Mouse (Mus musculus) midbrain, embryonic 13.5 days (tissue): ENCODE data around the gene Gtf2h4. TPM values are rescaled to one million over a fixed set of nuclear protein-coding genes. Genes with fewer than 3 reads are reported as not detected.

Experiments used
- ATAC-seq: fragments of 200-750 bp; cut with Nextera tagmentation; 2 replicates; pipeline ENCODE4 v1.8.0; 2017; ENCODE audit warnings: mild to moderate bottlenecking, moderate TSS enrichment, moderate library complexity
- H3K27ac ChIP-seq: fragments of 300-500 bp; sonication (generic); 2 replicates; pipeline ENCODE4 v1.5.1; 2015; ENCODE audit warnings: inconsistent platforms, mild to moderate bottlenecking, moderate library complexity
- H3K27me3 ChIP-seq: fragments of 300-500 bp; sonication (generic); 2 replicates; pipeline ENCODE4 v1.6.1; 2015; ENCODE audit warnings: mild to moderate bottlenecking, inconsistent platforms
- H3K36me3 ChIP-seq: fragments of 300-500 bp; sonication (generic); 2 replicates; pipeline ENCODE4 v1.6.1; 2015; ENCODE audit warnings: mild to moderate bottlenecking, inconsistent platforms
- H3K4me1 ChIP-seq: fragments of 300-500 bp; sonication (generic); replicated peaks from 2 replicates; pipeline ENCODE4 v1.6.1; 2015; ENCODE audit warnings: inconsistent platforms
- H3K4me2 ChIP-seq: fragments of 300-500 bp; sonication (generic); replicated peaks from 2 replicates; pipeline ENCODE4 v1.6.1; 2015; ENCODE audit warnings: moderate library complexity, mild to moderate bottlenecking, inconsistent platforms
- H3K4me3 ChIP-seq: fragments of 300-500 bp; sonication (generic); replicated peaks from 2 replicates; pipeline ENCODE4 v1.5.1; 2015; ENCODE audit warnings: mild to moderate bottlenecking, inconsistent platforms
- H3K9ac ChIP-seq: fragments of 300-500 bp; sonication (generic); replicated peaks from 2 replicates; pipeline ENCODE4 v1.6.1; 2015; ENCODE audit warnings: mild to moderate bottlenecking, inconsistent platforms
- H3K9me3 ChIP-seq: fragments of 300-500 bp; sonication (generic); 2 replicates; pipeline ENCODE4 v1.6.1; 2016; ENCODE audit warnings: mild to moderate bottlenecking, inconsistent platforms
- WGBS: fragments of 180-500 bp; shearing (Covaris S2); methylation state at CpG from one replicate; pipeline ENCODE4 v1.1.7; 2015; 5-methylcytosine and 5-hydroxymethylcytosine counted together
- polyA plus RNA-seq: library from polyadenylated mRNA; unstranded; fragments of >200 nt; fragmentation: Nextera tagmentation; extraction: Ambion mirVana; gene quantifications from 2 replicates; pipeline ENCODE4 v1.2.1, GENCODE M21; 2015

The Gtf2h4 gene
- polyA plus RNA-seq, 1 experiment from 2014 or later: 31.5 TPM

DNA sequence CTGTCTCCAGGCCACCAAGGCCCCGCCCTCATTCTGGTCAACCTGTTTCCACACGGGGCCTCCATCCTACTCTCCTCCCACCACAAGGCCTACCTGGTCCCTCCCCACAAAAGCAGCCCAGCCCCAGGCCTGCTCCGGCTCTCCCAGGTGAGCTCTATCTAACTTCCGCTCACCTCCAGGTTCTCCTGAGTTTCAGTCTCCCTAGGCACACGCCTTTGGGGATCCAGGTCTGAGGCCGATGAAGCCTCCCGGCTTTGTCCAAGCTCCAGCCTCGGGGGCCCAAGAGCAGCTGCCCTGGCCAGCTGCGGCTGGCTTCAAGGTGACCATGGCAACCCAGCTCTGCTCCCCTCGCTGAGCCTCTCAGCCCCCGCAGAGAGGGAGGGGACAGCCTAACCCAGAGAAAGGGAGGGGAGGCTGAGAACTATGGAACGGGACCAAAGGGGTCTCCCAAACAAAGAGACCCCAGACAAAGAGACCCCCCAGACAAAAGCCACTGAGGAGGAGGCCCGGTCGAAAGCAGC is 30.3 kb upstream of the Gtf2h4 start:
- H3K9me3 ChIP-seq: no peaks in the 10 kb centered on the region
- peak overlapping the region; percentile 90 for H3K4me2 ChIP-seq
- under 1% methylated on average over 14 of the region's 14 CpGs for WGBS
- H3K4me1 ChIP-seq: peaks cover 50% of the 10 kb centered on the region
- H3K36me3 ChIP-seq: no peaks in the 10 kb centered on the region
- peak overlapping the region; percentile 85 for H3K4me3 ChIP-seq
- peak; percentile 77 for ATAC-seq
- H3K27ac ChIP-seq: peak overlapping the region; percentile 99
- no peaks in the 10 kb centered on the region for H3K27me3 ChIP-seq
- peak overlapping the region; percentile 87 for H3K9ac ChIP-seq

DNA sequence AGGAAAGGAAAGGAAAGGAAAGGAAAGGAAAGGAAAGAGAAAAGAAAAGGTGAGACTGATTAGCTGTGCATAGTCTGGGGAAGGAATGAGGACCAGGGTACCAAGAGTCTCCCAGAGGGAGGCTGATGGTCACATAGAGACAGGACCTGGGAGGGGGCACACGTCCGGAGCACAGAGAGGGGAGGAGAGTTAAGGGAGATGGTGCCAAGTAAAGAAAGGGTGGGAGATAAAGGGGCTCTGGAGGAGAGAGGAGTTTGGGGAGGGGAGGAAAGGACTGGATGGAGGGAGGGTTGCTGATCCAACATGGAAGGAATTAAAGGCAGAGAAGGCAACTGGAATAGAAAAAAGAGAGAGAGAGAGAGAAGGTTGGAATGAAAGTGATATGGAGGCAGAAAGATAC is 29.5 kb upstream of the Gtf2h4 start:
- ATAC-seq: no peak
- peak overlapping the region; percentile 99 for H3K27ac ChIP-seq
- 0% methylated on average over 2 of the region's 2 CpGs for WGBS

DNA sequence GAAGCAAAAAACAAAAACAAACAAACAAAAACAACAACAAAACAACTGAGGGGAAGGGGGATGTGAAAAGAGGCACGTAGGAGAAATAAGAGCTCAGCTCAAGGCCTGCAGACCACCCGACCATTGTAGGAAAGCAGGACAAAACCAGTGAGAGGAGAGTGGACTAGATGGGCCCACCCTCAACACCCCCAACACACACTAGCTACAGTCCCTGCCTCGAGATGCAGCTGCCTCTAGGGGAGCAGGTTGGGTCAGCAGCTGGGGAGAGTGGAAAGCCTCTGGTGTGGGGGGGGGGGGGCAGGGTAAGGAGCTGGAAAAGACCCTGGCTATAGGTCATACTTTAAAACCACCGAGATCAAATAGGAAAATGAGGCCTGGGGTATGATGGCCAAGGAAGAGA is 29.1 kb upstream of the Gtf2h4 start:
- no peak for ATAC-seq
- H3K4me1 ChIP-seq: peaks cover 62% of the 10 kb centered on the region
- 1% methylated on average over 4 of the region's 4 CpGs for WGBS

More for the DNA sequence above, 29.5 kb upstream of the Gtf2h4 start:
- peak overlapping the region; percentile 85 for H3K4me3 ChIP-seq
- peak overlapping the region; percentile 98 for H3K9ac ChIP-seq
- H3K9me3 ChIP-seq: no peaks in the 10 kb centered on the region
- no peaks in the 10 kb centered on the region for H3K36me3 ChIP-seq
- H3K4me1 ChIP-seq: peaks cover 57% of the 10 kb centered on the region
- H3K4me2 ChIP-seq: peak overlapping the region; percentile 90
- no peaks in the 10 kb centered on the region for H3K27me3 ChIP-seq

DNA sequence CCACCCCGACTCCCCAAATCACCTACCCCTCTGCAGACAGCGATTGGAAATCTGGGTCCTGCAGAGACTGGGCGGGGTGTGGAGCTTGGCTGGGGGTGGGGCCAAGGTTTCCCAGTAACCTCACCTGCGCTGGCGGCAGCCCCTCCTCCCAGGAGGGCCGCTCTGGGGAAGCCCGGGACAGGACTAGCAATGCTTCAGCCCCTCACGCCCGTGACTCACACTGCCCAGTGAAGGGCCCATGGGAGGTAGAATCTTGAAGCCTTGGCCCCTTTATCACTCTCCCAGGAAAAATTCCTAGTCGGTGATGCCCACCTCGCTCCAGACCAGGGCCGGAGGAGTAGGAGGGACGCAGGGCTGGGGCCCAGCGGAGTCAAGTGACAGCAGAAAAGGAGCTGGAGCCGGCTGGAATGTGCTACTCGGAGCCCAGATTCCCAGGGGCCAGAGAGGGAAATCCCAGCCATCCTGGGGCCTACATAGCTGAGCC is 28.5 kb upstream of the Gtf2h4 start:
- under 1% methylated on average over 16 of the region's 16 CpGs for WGBS
- Histone ChIP-seq H3K9me3 (no peaks in the 10 kb centered on the region), H3K36me3 (no peaks in the 10 kb centered on the region), H3K4me1 (peaks cover 68% of the 10 kb centered on the region), H3K27me3 (no peaks in the 10 kb centered on the region), H3K4me2 (peak overlapping the region; percentile 90), H3K27ac (peak overlapping the region; percentile 99), H3K4me3 (peak overlapping the region; percentile 85), H3K9ac (peak overlapping the region; percentile 98)
- ATAC-seq: no peak

More for the DNA sequence above, 29.1 kb upstream of the Gtf2h4 start:
- no peaks in the 10 kb centered on the region for H3K36me3 ChIP-seq
- H3K9ac ChIP-seq: peak overlapping the region; percentile 98
- H3K9me3 ChIP-seq: no peaks in the 10 kb centered on the region
- H3K27ac ChIP-seq: peak overlapping the region; percentile 99
- peak overlapping the region; percentile 90 for H3K4me2 ChIP-seq
- H3K27me3 ChIP-seq: no peaks in the 10 kb centered on the region
- peak overlapping the region; percentile 85 for H3K4me3 ChIP-seq

DNA sequence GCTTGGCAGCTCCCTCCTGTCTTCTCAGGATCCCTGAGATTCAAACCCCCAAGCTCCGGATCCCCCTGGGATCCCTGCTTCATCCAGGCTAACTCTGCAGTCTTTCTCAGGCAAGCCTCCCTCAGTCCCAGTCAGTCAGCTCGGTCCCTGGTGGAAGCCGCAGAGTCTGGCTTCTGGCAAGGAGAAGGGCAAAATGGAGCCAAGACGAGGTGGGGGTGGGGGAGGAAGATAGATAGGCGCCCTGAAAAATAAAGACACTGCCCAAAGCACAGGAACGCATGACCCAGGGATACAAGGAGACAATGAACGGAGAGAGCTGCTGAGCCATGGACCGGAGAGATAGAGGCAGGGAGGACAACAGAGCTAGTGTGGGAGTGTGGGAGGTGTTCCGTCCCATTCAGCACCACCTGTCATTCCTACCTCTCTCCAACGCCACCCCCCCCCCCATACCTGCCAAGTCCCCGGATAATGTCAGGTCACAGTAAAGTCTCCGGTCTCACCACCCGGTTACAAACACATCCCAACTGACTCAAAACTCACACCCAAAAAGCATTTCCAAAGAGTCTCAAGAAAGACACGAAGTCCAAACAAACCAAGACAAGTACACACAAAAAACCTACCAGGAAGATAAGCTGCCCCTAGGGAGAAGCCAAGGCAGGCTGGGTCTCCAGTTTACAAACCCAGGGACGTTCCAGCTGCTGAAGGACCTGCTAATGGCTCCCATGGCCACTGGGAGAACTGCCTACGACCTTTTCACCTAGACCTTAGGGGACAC is 27.9 kb upstream of the Gtf2h4 start:
- Histone ChIP-seq H3K27ac (peak overlapping the region; percentile 99), H3K4me3 (peak overlapping the region; percentile 85), H3K9me3 (no peaks in the 10 kb centered on the region), H3K27me3 (no peaks in the 10 kb centered on the region), H3K4me2 (peak overlapping the region; percentile 90), H3K4me1 (peaks cover 74% of the 10 kb centered on the region), H3K36me3 (no peaks in the 10 kb centered on the region), H3K9ac (peak overlapping the region; percentile 98)
- ATAC-seq: no peak
- under 1% methylated on average over 16 of the region's 16 CpGs for WGBS

DNA sequence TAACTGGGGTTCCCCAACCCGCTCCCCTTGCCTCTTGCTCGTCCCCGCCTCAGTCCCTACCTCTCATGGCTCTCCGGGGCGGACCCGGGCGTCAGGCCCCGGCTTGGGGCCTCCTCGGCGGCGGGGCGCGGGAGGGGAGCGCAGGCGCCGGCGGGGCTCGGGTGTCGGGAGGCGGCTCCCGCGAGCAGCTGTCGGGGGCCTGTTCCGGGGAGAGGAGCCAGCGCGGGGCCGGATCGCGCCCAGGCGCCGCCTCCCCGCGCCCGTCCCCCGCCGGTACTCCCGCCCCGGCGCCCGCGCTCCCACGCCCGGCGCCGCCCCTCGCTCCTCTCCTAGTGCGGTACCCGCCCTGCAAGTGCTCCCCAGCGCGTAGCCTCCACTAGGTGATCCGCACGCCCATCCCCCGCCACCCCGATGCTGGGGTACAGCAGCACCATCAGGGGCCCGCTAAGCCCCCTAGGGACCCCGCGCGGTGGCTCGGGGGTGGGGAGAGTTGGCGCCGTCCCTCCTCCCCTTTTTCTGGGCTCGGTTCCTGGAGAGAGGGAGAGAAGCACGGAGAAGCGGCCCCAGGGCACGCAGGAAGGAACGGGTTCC is 26.9 kb upstream of the Gtf2h4 start:
- H3K9ac ChIP-seq: peak overlapping the region; percentile 98
- H3K4me3 ChIP-seq: peak overlapping the region; percentile 85
- H3K4me2 ChIP-seq: peak overlapping the region; percentile 90
- peaks cover 66% of the 10 kb centered on the region for H3K4me1 ChIP-seq
- H3K36me3 ChIP-seq: peaks cover 6% of the 10 kb centered on the region
- no peaks in the 10 kb centered on the region for H3K27me3 ChIP-seq
- peaks cover under 1% of the 10 kb centered on the region; the same call in 1 of the 2 replicates for H3K9me3 ChIP-seq
- 1% methylated on average over 50 of the region's 66 CpGs for WGBS
- peak overlapping the region; percentile 99 for H3K27ac ChIP-seq
- peak; percentile 25 for ATAC-seq

- no peak for ATAC-seq
- peak overlapping the region; percentile 90 for H3K4me2 ChIP-seq
- 1% methylated on average over 19 of the region's 19 CpGs for WGBS
These were observed 26.4 kb upstream of the Gtf2h4 start for GRCm38 (mm10) chr17:35699919-35700318.

DNA sequence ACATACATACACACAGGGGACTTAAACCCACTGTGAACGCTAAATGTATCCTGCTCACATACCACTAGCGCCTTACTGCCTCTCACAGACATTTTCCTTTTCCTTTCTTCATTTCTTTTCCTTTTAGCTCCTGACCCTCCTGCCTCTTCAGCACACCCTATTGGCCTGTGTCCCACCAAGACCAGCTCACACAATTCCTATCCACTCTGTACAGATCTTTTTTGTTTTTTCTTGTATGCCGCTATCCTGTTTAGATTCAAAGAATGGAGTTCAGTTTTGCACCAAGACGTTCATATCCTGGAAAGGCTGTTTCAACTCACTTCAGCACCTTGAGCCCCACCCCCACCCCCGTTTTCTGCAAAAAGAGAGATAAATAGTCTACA is 25.0 kb upstream of the Gtf2h4 start:
- peaks cover 3% of the 10 kb centered on the region; the same call in 1 of the 2 replicates for H3K9me3 ChIP-seq
- peak overlapping the region; percentile 99 for H3K27ac ChIP-seq
- peak overlapping the region; percentile 41 for H3K4me3 ChIP-seq
- peaks cover 15% of the 10 kb centered on the region for H3K36me3 ChIP-seq
- peak overlapping the region; percentile 79 for H3K9ac ChIP-seq
- H3K4me2 ChIP-seq: peak overlapping the region; percentile 90
- WGBS: 19% methylated on average over 5 of the region's 5 CpGs
- H3K4me1 ChIP-seq: peaks cover 52% of the 10 kb centered on the region
- no peaks in the 10 kb centered on the region for H3K27me3 ChIP-seq
- ATAC-seq: no peak

More at GRCm38 (mm10) chr17:35699919-35700318, 26.4 kb upstream of the Gtf2h4 start:
- no peaks in the 10 kb centered on the region for H3K27me3 ChIP-seq
- H3K4me1 ChIP-seq: peaks cover 61% of the 10 kb centered on the region
- H3K9ac ChIP-seq: peak overlapping the region; percentile 98
- H3K4me3 ChIP-seq: peak overlapping the region; percentile 85
- H3K27ac ChIP-seq: peak overlapping the region; percentile 99
- H3K9me3 ChIP-seq: peaks cover 3% of the 10 kb centered on the region; the same call in 1 of the 2 replicates
- H3K36me3 ChIP-seq: peaks cover 11% of the 10 kb centered on the region

- peaks cover 50% of the 10 kb centered on the region for H3K4me1 ChIP-seq
- WGBS: 1% methylated on average over 16 of the region's 16 CpGs
- H3K36me3 ChIP-seq: peaks cover 21% of the 10 kb centered on the region
- ATAC-seq: peak; percentile 75
- no peaks in the 10 kb centered on the region for H3K27me3 ChIP-seq
- H3K9ac ChIP-seq: peak overlapping the region; percentile 79
- peak overlapping the region; percentile 41 for H3K4me3 ChIP-seq
- peak overlapping the region; percentile 90 for H3K4me2 ChIP-seq
- peaks cover 3% of the 10 kb centered on the region; the same call in 1 of the 2 replicates for H3K9me3 ChIP-seq
- H3K27ac ChIP-seq: peak overlapping the region; percentile 99
These were observed 24.4 kb upstream of the Gtf2h4 start for GRCm38 (mm10) chr17:35697759-35698500.

- peaks cover 47% of the 10 kb centered on the region for H3K4me1 ChIP-seq
- H3K9ac ChIP-seq: peak overlapping the region; percentile 79
- 7% methylated on average over 1 of the region's 1 CpGs for WGBS
- no peak for ATAC-seq
- H3K36me3 ChIP-seq: peaks cover 26% of the 10 kb centered on the region
- H3K4me2 ChIP-seq: peak overlapping the region; percentile 90
- H3K27me3 ChIP-seq: no peaks in the 10 kb centered on the region
- peak overlapping the region; percentile 41 for H3K4me3 ChIP-seq
- peaks cover 3% of the 10 kb centered on the region; the same call in 1 of the 2 replicates for H3K9me3 ChIP-seq
- peak overlapping the region; percentile 99 for H3K27ac ChIP-seq
These were observed 23.9 kb upstream of the Gtf2h4 start for GRCm38 (mm10) chr17:35697429-35697758.

DNA sequence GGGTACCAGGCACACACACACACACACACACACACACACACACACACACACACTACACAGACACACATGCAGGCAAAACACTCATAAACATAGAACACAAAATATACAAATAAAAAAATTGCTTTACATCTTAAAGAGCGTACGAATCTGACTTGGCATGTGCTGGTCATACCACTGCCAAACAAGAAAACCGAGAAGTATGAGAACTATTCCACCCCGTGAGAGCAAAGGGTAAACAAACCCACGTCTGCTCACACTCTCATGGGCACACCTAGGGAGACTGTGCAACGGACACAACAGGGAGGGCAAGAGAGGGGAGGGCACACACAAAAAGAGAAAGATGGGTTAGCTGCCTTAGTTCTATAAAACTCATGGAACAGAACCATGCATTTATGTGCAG is 23.2 kb upstream of the Gtf2h4 start:
- H3K36me3 ChIP-seq: peaks cover 33% of the 10 kb centered on the region
- H3K27ac ChIP-seq: peak overlapping the region; percentile 99
- ATAC-seq: no peak
- WGBS: 65% methylated on average over 6 of the region's 6 CpGs
- H3K4me1 ChIP-seq: peaks cover 40% of the 10 kb centered on the region
- H3K9me3 ChIP-seq: peaks cover 3% of the 10 kb centered on the region; the same call in 1 of the 2 replicates
- H3K4me3 ChIP-seq: peak overlapping the region; percentile 41
- H3K27me3 ChIP-seq: no peaks in the 10 kb centered on the region
- peak overlapping the region; percentile 90 for H3K4me2 ChIP-seq
- H3K9ac ChIP-seq: peak overlapping the region; percentile 79
